Comparison of ENCODE assay signal across 9 mouse cellular contexts in the genomic region with DNA sequence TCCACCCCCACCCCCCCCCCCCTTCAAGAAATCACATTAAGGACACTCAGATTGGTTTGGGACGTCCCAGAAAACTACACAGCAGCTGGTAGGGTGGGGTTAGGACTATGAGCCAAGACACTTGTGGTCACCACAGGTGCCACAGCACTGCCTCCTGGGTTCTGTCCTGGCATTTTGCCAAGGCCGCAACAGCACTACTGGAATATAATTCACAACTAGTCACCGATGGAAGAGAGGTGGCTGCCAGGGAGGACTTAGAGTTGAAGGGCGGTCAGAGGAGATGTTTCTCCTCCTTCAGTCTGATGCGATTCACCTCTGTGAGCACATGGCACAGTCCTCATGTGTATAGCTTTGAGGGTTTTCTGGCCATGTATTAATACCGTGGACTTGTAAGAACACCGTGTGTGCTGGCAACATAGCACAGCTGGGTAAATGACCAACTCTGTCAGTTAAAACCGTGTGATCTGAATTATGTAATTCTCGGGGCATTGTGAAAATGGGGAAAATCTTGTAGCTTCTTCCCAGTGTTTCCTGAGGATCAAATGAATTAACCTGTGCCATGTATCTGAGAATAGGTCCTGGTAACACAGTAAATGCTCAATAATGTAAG. TPM values are rescaled to one million over a fixed set of nuclear protein-coding genes. Genes with fewer than 3 reads are reported as not detected.
DNase-seq lines count a peak whose midpoint lies in the region; ATAC-seq and TF ChIP-seq lines count a peak whose summit lies in the region.
"Had no signal": no experiment of that assay in that cellular context is flagged by ENCODE, and none has a peak within 500 bp of the region (broad histone marks: within the 10 kb centered on the region; RNA-seq: fewer than 3 reads in every experiment).

No protein-coding gene starts in this region.

- TF ChIP-seq CTCF in heart, adult 2 months (IDR thresholded peaks at IDR 0.05) = no peak

- no peak for TF ChIP-seq EP300 in heart, adult 2 months (IDR thresholded peaks at IDR 0.05; ENCODE audit: insufficient read depth, low read depth, low read length)

- DNase-seq in heart, adult 2 months = no peak
- DNase-seq in heart, postnatal 25 days (ENCODE audit: low spot score) = no peak
- peak; percentile 64 for DNase-seq in kidney, adult 11 months
- no peak for DNase-seq in thymus, postnatal 4 days
- DNase-seq in right cerebral cortex, postnatal 14 days = no peak
- no peak for DNase-seq in cerebellum, adult 11 months

- no peak overlapping the region for H3K9ac ChIP-seq in heart, adult 2 months (ENCODE audit: low read depth, low read length)
- no peak overlapping the region for H3K9ac ChIP-seq in midbrain, embryonic 13.5 days (replicated peaks)

- no peak for TF ChIP-seq POLR2A in heart, adult 2 months (IDR thresholded peaks at IDR 0.05; ENCODE audit: insufficient read depth, low read depth, low read length)

- no peaks in the 10 kb centered on the region for H3K79me2 ChIP-seq in heart, adult 2 months (replicated peaks; ENCODE audit: control insufficient read depth, insufficient read depth, low read length)

- 58% methylated on average over 9 of the region's 9 CpGs for WGBS in heart, adult 2 months
- WGBS in midbrain, embryonic 13.5 days = 78% methylated on average over 9 of the region's 9 CpGs

- H3K4me2 ChIP-seq in midbrain, embryonic 13.5 days (replicated peaks) = no peak overlapping the region

- peak overlapping the region; percentile 10; the same call in 1 of the 2 replicates for H3K4me3 ChIP-seq in heart, adult 2 months
- peak overlapping the region; percentile 12; the same call in 1 of the 2 replicates for H3K4me3 ChIP-seq in brown adipose tissue, adult 24 weeks (ENCODE audit: insufficient read depth, low read depth, low read length)
- H3K4me3 ChIP-seq in midbrain, embryonic 13.5 days (replicated peaks) = no peak overlapping the region

- intact Hi-C loops in heart, adult 2 months (cut with DNase I) = loop anchor here (10.0 kb wide), 1 partner anchor 125 kb away; no protein-coding TSS in a partner anchor
- intact Hi-C loops in heart, postnatal 25 days (cut with DNase I) = loop anchor here (2.0 kb wide), 1 partner anchor 35 kb away; no protein-coding TSS in a partner anchor

- peaks cover 18% of the 10 kb centered on the region for H3K36me3 ChIP-seq in heart, adult 2 months (ENCODE audit: control insufficient read depth, insufficient read depth, low read length)
- no peaks in the 10 kb centered on the region for H3K36me3 ChIP-seq in midbrain, embryonic 13.5 days

- H3K9me3 ChIP-seq in midbrain, embryonic 13.5 days = no peaks in the 10 kb centered on the region

- no peak overlapping the region for H3K27ac ChIP-seq in heart, adult 2 months
- peak overlapping the region; percentile 72 for H3K27ac ChIP-seq in brown adipose tissue, adult 24 weeks (replicated peaks; ENCODE audit: low read depth, low read length)
- H3K27ac ChIP-seq in midbrain, embryonic 13.5 days = no peak overlapping the region

- peaks cover 11% of the 10 kb centered on the region for H3K4me1 ChIP-seq in heart, adult 2 months (ENCODE audit: control insufficient read depth, insufficient read depth, low read length)
- H3K4me1 ChIP-seq in brown adipose tissue, adult 24 weeks (ENCODE audit: control insufficient read depth, insufficient read depth, insufficient read length, low read length) = peaks cover 17% of the 10 kb centered on the region
- peaks cover 18% of the 10 kb centered on the region for H3K4me1 ChIP-seq in midbrain, embryonic 13.5 days (replicated peaks)

- peak; percentile 22; the same call in 1 of the 2 replicates for ATAC-seq in midbrain, embryonic 13.5 days

- H3K27me3 ChIP-seq in heart, adult 2 months (ENCODE audit: control insufficient read depth, insufficient read depth, low read length) = no peaks in the 10 kb centered on the region
- no peaks in the 10 kb centered on the region for H3K27me3 ChIP-seq in midbrain, embryonic 13.5 days

RNA-seq across cellular contexts. Expression of a gene that starts 6.3 kb away (rescaled TPM):
- total RNA-seq in heart, adult 2 months (2021) = 10 to 100 TPM; 33.4 to 33.6 TPM
- polyA plus RNA-seq in heart, adult 2 months (2012; rRNA removed) = 41.4 and 43.1 TPM in 2 replicates
- 10 to 100 TPM; 36.9 to 40.7 TPM for total RNA-seq in heart, postnatal 25 days (2021)
- polyA plus RNA-seq in brown adipose tissue, adult 24 weeks (2012; ENCODE audit: insufficient read depth, insufficient read length, missing spikeins) = 519 and 719 TPM in 2 replicates
- 14.9 and 15.2 TPM in 2 replicates for polyA plus RNA-seq in midbrain, embryonic 13.5 days (2015; fragmentation: Nextera tagmentation; extraction: Ambion mirVana)

RNA-seq across cellular contexts. Expression of a gene that starts 38.4 kb away (rescaled TPM):
- 10 to 100 TPM; 35.5 to 52.9 TPM for total RNA-seq in heart, adult 2 months (2021)
- polyA plus RNA-seq in heart, adult 2 months (2012; rRNA removed) = 17.9 and 24.3 TPM in 2 replicates
- total RNA-seq in heart, postnatal 25 days (2021) = 10 to 100 TPM; 27.4 to 29.5 TPM
- 9.7 and 11.8 TPM in 2 replicates for polyA plus RNA-seq in brown adipose tissue, adult 24 weeks (2012; ENCODE audit: insufficient read depth, insufficient read length, missing spikeins)
- 0.13 TPM in 1 of 2 replicates, not detected in the other for polyA plus RNA-seq in midbrain, embryonic 13.5 days (2015; fragmentation: Nextera tagmentation; extraction: Ambion mirVana)
- total RNA-seq: ES-E14 had no signal

RNA-seq across cellular contexts. Expression of a gene that starts 46.3 kb away (rescaled TPM):
- total RNA-seq in heart, adult 2 months (2021) = under 1 TPM in 1 of 2 experiments, not detected in 1; 0.08 TPM
- 0.20 and 0.23 TPM in 2 replicates for polyA plus RNA-seq in heart, adult 2 months (2012; rRNA removed)
- total RNA-seq in heart, postnatal 25 days (2021) = under 1 TPM in 1 of 2 experiments, not detected in 1; 0.10 TPM
- polyA plus RNA-seq in brown adipose tissue, adult 24 weeks (2012; ENCODE audit: insufficient read depth, insufficient read length, missing spikeins) = 0.79 and 1.2 TPM in 2 replicates
- 0.40 and 1.1 TPM in 2 replicates for polyA plus RNA-seq in midbrain, embryonic 13.5 days (2015; fragmentation: Nextera tagmentation; extraction: Ambion mirVana)
- total RNA-seq: ES-E14 had no signal

Comparison
In these comparisons a context has a peak if more than half of its experiments do, and no peak if none do; other contexts are left out.
1. RNA of a gene that starts 6.3 kb away (polyA plus RNA-seq): 519 to 719 TPM in brown adipose tissue, adult 24 weeks; 41.4 to 43.1 TPM in heart, adult 2 months and 14.9 to 15.2 TPM in midbrain, embryonic 13.5 days; every median in the first group is over 10 times any median in the second.